Mouse (Mus musculus): ENCODE results near the gene Lrmda.

Lrmda gene

GRCm38 (mm10) chr14:22156991-22157390 lies 137.5 kb downstream of the Lrmda start:
- DNase-seq (ENCODE audit: low spot score): no peak

DNA sequence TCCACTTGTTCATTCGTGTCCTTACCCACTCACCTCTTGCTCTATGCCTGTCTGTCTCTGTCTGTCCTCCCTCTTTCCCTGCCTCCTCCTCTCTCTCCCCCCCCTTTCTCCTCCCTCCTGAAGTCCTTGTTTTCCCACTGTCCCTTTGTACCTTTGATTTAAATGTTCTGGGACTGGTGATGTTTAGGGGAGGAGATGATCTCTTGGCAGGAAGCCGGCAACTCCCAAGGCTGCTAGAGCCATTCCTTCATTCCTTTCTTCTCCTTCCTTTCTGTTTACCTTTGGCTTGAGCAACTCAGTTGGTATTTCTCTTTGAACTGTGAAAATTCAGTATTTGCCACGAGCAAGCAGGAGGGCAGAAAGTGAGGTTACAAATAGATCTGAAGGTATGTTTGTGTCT lies 141.9 kb downstream of the Lrmda start:
- no peak for DNase-seq (ENCODE audit: low spot score)

GRCm38 (mm10) chr14:22167285-22167684 lies 147.8 kb downstream of the Lrmda start:
- no peak for DNase-seq (ENCODE audit: low spot score)

- DNase-seq (ENCODE audit: low spot score): no peak
These were observed 148.7 kb downstream of the Lrmda start for GRCm38 (mm10) chr14:22168077-22168794.

DNA sequence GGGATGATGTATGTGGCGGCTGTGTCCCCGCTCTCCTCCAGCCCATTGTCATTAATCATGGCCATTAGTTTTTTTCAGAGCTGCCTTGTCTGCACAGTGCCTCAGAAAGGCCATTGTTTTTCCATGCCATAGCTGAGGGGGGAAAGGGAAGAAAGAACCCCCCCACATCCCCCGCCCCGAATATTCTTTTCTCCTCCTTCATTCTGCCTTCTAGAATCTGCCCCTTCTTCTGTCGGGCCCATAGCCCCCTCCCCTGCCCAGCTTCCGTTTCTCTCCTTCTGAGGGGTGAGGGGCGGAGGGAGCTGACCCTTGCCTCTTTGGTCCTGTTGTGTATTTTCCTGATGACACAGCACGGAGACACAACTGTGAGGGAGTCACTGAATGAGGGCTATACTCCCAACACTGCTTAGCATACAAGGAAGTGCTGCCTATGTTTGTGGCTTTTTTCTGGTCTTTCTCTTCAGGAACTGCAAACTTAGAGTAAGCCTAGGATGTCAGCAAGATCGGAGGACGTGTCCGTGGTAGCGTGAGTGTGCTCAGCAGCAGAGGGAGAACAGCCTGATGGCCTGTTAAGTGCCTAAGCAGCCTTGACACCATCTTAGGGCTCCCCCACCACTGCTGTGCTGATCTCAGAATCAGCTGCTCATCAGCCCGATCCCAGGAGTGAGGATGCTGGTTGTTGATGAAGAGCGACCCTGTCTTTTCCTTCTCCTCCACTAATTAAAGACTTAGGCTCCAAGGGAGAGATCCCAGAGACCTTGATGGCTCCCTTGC lies 149.5 kb downstream of the Lrmda start:
- DNase-seq (ENCODE audit: low spot score): no peak

GRCm38 (mm10) chr14:22174757-22175156 lies 155.2 kb downstream of the Lrmda start:
- no peak for DNase-seq (ENCODE audit: low spot score)

GRCm38 (mm10) chr14:22179761-22180160 lies 160.2 kb downstream of the Lrmda start:
- DNase-seq (ENCODE audit: low spot score): peak; percentile 26

DNA sequence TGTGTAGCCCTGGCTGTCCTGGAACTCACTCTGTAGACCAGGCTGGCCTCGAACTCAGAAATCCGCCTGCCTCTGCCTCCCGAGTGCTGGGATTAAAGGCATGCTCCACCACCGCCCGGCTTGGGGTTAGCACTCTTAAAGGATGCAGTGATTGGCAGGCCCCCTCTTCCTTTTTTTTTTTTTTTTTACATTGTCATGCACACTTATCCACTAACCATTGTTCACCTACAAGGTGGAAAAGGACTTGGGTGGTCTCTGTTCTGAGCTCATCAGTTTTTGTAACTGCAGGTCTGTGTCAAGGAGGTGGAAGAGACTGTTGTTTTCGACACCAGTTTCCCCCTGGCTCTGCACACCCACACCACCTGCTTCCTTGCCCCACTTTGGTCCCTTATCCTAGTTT lies 162.0 kb downstream of the Lrmda start:
- no peak for DNase-seq (ENCODE audit: low spot score)

GRCm38 (mm10) chr14:22183195-22183594 lies 163.7 kb downstream of the Lrmda start:
- DNase-seq (ENCODE audit: low spot score): no peak

GRCm38 (mm10) chr14:22185452-22185851 lies 165.9 kb downstream of the Lrmda start:
- no peak for DNase-seq (ENCODE audit: low spot score)

- no peak for DNase-seq (ENCODE audit: low spot score)
These were observed 170.6 kb downstream of the Lrmda start for GRCm38 (mm10) chr14:22190111-22190510.

- no peak for DNase-seq (ENCODE audit: low spot score)
These were observed 172.7 kb downstream of the Lrmda start for GRCm38 (mm10) chr14:22192185-22192584.

- DNase-seq (ENCODE audit: low spot score): peak; percentile 5
These were observed 178.5 kb downstream of the Lrmda start for GRCm38 (mm10) chr14:22198021-22198420.

- peak; percentile 5 for DNase-seq (ENCODE audit: low spot score)
These were observed 179.3 kb downstream of the Lrmda start for GRCm38 (mm10) chr14:22198641-22199425.

DNA sequence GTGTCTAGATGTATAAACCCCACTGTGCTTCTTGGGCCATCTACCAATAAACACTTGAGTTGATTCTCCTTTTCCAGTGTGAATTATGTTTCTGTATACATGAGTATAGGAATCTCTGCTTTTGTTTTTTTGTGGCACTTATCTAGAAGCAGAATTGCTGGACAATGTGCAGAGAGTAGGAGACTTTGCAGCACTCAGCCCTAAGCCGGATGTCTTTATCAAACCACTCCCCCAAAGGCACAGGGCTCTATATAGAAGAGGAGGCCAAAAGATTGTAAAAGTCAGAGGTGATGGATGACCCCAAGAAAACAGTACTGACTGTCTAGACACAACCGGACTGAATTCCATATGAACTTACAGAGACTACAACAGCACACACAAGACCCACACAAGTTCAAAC lies 182.2 kb downstream of the Lrmda start:
- no peak for DNase-seq (ENCODE audit: low spot score)

GRCm38 (mm10) chr14:22210601-22211000 lies 191.1 kb downstream of the Lrmda start:
- DNase-seq (ENCODE audit: low spot score): no peak

GRCm38 (mm10) chr14:22218183-22218582 lies 198.7 kb downstream of the Lrmda start:
- no peak for DNase-seq (ENCODE audit: low spot score)

DNA sequence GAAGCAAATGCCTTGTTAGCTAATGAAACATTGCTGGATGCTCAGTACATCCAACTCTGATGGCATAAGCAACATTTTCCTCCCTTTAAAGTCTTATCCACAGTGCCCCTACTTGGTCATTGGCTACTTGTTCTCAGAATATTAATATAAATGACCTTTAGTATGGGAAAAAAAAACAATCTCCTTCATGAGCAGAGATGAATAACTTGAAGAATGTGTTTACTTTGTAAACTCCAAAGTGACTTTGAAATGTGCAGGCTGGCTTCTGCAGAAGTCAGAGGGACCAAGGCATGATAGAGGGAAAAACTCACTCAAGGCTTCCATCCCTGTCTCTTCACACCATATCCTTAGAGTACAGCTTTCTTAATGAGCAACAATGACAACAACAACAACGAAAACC lies 202.5 kb downstream of the Lrmda start:
- no peak for DNase-seq (ENCODE audit: low spot score)

DNA sequence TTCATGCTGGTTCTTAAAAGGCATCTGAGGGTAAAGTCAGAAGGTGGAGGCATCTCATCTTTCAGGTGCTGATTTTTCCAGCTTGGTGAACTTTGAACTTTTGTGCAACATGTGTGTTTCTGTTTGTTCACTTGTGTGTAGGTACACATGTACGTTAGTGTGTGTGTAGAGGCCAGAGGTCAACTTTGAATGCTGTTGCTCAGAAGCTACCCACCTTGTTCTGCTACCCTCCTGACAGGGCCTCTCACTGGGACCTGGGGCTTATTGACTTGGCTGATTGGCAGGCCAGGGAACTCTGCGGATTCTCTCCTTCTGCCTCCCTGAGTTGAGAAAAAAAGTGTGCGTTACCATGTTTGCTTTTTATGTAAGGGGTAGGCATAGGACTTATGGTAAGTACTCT lies 203.1 kb downstream of the Lrmda start:
- no peak for DNase-seq (ENCODE audit: low spot score)

DNA sequence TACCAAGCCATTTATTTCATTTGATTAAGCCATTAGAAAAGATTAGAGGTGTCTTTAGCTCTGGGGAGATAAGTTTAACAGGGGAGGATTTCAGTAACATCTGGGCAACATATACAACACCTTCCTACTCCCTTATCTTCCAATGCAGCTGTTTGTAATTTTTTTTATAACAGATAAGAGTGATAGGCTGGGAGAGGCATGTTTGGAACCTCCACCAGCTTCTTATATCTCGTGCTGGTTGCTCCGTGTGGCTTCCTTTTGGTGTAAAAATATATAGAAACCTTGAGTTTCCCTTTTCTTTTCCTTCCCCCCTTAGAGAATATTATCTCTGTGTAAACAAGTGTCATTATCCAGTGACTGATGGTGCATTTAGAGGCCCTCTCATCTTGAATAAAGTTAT lies 206.7 kb downstream of the Lrmda start:
- no peak for DNase-seq (ENCODE audit: low spot score)

DNA sequence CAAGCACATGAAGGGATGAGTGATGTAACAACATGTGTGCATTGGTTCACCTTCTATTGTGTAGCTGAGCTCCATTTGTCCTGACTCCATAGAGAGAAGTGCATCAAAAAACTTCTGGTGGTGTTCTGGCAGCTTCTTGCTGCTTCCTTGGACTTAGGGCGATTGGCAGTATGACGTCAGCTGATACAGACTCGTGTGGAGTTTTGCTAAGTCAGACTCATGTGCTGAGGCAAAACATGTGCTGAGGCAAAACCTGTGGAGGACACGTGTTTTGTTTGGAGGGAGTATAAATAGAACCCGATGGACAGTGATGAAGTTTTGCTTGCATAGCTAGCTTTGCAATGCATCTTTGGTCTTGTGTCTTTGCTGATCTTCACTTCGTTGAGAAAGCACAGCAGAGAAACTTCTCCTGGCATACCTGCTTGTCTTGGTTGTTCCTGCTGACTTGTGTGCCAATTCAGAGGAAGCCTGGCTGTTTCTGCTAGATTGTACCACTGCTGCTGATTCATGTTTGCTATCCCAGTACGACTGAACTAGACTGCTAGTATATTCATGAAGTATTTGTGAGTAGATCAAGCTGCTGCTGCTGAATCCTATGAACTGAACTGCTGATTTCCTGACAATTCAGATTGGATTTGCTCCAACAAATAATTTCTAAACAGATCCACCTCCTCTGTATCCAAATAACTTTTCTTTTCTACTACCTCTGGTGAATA lies 208.9 kb downstream of the Lrmda start:
- no peak for DNase-seq (ENCODE audit: low spot score)

DNA sequence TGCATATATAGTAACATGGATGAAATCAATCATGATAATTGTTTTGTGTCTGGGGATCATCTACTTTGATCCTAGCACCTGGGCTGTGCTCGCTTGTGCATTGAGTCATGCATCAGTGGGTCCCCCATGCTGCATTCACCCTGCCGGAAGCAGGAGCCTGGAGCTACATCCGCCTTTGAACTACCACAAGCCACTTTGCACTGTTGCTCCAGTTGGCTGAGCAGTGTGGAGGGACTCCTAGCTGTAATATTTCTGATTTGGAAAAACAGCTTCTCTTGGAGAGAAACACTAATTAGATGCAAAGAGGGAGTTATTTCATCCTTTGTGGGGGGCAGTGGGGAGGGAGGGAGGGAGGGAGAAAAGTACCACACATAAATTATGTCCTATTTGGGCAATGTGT lies 220.8 kb downstream of the Lrmda start:
- no peak for DNase-seq (ENCODE audit: low spot score)
